Mouse (Mus musculus): ENCODE data around the gene Il24. TPM values are rescaled to one million over a fixed set of nuclear protein-coding genes. Genes with fewer than 3 reads are reported as not detected.
A peak's percentile ranks its signal among the peaks of the same experiment; 100 is the strongest.

Gene Il24
- polyA plus RNA-seq (2015; fragmentation: Nextera tagmentation; extraction: Ambion mirVana) = not detected in 2 replicates

DNA sequence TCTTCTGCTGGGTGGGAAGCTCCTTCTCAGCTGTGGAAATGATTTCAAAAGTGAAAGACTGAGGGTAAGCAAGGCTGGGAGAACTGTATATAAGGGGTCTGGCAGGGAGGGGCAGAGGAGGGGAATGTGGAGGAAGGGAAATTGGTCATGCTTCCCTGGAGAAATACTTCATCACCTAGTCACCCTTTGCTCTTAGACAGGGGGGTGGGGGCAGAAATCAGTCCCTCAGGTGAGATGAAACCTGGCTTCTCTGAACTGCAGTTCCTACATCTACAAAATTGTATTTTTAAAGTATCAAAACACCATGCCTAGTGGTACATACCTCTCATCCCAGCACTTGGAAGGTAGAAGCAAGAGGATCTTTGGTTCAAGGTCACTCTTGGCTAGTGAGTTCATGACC, at the start of gene Il24:
Il24 (minus strand) TSS at position 101 of the 400 bp plus-strand sequence.
- no peaks in the 10 kb centered on the region for H3K27me3 ChIP-seq (replicated peaks)
- H3K9me3 ChIP-seq = no peaks in the 10 kb centered on the region
- no peaks in the 10 kb centered on the region for H3K4me1 ChIP-seq
- H3K4me2 ChIP-seq = no peak within 1 kb of the TSS
- no peak for ATAC-seq (replicated peaks)
- H3K27ac ChIP-seq = no peak within 1 kb of the TSS
- no peak within 1 kb of the TSS for H3K9ac ChIP-seq
- H3K4me3 ChIP-seq = no peak within 1 kb of the TSS
- no peaks in the 10 kb centered on the region for H3K36me3 ChIP-seq (replicated peaks)

DNA sequence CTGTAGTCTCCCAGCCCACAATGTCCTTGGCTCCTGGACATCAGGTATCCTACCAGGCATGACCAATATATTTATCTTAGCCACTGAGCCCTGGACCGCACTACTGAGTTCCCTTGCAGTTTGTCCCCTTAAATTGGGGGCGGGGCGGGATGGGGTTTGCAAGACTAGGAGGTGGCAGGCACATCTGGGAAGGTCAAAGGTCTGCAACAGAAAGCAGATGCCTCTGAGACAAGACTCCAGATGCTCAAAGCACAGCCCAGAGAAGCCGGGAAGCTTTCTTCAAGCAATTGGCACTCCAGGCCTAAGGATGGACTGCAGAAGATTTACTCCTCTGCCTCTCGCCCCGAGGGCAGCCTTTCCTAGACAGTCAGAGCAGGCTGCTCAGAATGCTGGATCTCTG, 49.1 kb upstream of the Il24 start:
- Histone ChIP-seq H3K9ac (no peak overlapping the region), H3K27me3 (replicated peaks) (no peaks in the 10 kb centered on the region), H3K4me1 (no peaks in the 10 kb centered on the region), H3K27ac (no peak overlapping the region), H3K4me3 (no peak overlapping the region), H3K9me3 (no peaks in the 10 kb centered on the region), H3K36me3 (replicated peaks) (no peaks in the 10 kb centered on the region), H3K4me2 (no peak overlapping the region)
- no peak for ATAC-seq (replicated peaks)
- WGBS = 58% methylated on average over 6 of the region's 6 CpGs

DNA sequence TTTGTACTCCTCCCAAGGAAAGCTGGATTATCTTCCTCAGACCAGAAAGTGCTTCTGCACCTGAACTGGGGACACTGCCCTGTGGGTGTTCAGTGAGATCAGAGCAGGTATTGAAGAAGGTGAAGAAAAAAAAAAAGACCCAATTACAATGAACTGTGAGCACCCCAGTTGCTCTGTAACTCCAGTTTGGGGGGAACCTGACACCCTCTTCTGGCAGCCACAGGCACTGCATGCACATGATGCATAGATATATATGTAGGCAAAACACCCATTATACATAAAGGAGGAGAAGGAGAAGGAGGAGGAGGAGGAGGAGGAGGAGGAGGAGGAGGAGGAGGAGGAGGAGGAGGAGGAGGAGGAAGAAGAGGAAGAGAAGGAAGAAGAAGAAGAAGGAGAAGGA, 39.2 kb upstream of the Il24 start:
- ATAC-seq (replicated peaks) = no peak
- no peak overlapping the region for H3K9ac ChIP-seq
- no peaks in the 10 kb centered on the region for H3K36me3 ChIP-seq (replicated peaks)
- no peak overlapping the region for H3K4me3 ChIP-seq
- no peaks in the 10 kb centered on the region for H3K4me1 ChIP-seq
- H3K27ac ChIP-seq = no peak overlapping the region
- no peaks in the 10 kb centered on the region for H3K27me3 ChIP-seq (replicated peaks)
- no peaks in the 10 kb centered on the region for H3K9me3 ChIP-seq
- H3K4me2 ChIP-seq = no peak overlapping the region

DNA sequence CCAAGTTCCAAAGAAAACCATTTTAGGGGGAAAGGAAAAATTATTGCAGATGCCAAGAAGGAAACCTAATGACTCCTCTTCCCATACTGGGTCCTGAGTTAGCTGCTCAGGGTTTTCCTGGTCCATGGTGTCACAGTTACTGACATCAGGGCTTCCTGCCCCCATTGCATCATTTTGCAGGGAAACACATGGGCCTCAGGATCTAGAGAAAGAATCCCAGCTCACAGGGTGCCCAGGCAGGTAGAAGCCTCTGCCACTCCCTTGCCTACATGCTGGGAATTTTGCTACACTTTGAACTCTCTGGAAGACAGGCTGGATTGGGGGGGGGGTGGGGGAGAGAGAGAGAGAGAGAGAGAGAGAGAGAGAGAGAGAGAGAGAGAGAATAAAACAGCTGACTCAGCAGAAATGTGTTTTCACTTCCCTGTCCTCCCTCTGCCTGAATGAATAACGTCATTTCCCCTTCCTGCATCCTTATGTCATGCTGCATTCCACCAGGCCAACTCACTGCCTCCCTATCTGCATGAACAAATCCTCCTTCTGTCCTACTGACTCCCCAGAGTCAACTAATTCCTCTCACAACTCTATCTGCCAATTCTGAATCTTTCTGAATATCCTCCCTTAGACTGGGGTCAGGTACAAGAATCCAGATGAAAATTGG, 31.2 kb upstream of the Il24 start:
- no peak for ATAC-seq (replicated peaks)
- no peak overlapping the region for H3K4me2 ChIP-seq
- 39% methylated on average over 1 of the region's 1 CpGs for WGBS
- no peaks in the 10 kb centered on the region for H3K27me3 ChIP-seq (replicated peaks)
- H3K4me1 ChIP-seq = no peaks in the 10 kb centered on the region
- H3K9ac ChIP-seq = no peak overlapping the region
- H3K9me3 ChIP-seq = no peaks in the 10 kb centered on the region
- no peaks in the 10 kb centered on the region for H3K36me3 ChIP-seq (replicated peaks)
- no peak overlapping the region for H3K4me3 ChIP-seq
- H3K27ac ChIP-seq = no peak overlapping the region

DNA sequence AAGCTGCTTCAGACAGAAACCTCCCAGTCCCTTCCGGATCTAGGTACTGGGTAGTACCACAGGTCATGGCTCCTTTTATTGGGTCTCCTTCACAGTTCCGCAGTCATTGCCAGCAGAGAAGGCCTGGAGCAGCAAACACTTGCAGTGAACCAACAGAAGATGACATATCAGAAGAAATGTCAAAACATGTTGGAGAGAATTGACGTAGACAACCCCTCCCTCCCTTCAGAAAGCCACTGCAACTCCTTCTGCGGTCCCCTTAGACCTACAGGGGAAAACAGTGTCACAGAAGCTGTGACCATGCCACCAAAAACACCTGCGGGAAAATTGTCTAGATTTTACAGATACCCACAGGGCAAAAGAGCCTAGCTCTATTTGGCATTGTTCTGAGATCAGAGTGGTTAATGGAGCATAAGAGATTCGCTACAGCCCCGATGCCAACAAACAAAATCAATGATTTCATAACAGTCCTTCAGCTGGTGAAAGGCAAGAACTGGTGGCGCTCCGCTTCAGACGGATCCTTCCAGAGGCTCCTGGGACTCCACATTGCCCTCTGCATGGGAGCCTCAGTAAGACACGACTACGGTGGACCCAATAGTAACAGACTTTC, 24.3 kb upstream of the Il24 start, which contains the start of gene Il20:
Il20 (minus strand) TSS at position 51 of the 610 bp plus-strand sequence.
- no peaks in the 10 kb centered on the region for H3K4me1 ChIP-seq
- H3K4me2 ChIP-seq = no peak within 1 kb of the TSS
- H3K27me3 ChIP-seq (replicated peaks) = no peaks in the 10 kb centered on the region
- H3K9ac ChIP-seq = no peak within 1 kb of the TSS
- 78% methylated on average over 12 of the region's 12 CpGs for WGBS
- no peak for ATAC-seq (replicated peaks)
- H3K36me3 ChIP-seq (replicated peaks) = no peaks in the 10 kb centered on the region
- no peak within 1 kb of the TSS for H3K4me3 ChIP-seq
- no peaks in the 10 kb centered on the region for H3K9me3 ChIP-seq
- H3K27ac ChIP-seq = no peak within 1 kb of the TSS

DNA sequence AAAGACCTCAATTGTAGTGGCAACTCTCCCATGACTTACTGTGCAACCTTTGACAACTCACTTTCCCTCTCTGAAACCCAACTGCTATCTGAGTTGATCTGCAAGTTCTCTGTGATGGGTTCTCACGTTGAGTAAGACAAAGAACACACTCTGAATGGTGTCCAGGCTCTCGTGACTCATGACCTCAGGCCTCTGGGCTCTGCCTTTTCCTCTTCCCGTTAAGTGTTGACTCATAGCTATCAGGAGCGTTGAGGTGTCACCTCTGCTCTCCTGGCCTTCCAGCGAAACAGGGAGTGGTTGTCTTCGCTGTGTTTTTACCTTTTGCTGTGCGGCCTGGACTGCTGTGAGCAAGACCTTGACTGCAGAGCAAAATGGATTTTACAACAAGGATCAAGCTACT, 15.3 kb upstream of the Il24 start:
- 84% methylated on average over 7 of the region's 7 CpGs for WGBS
- no peaks in the 10 kb centered on the region for H3K4me1 ChIP-seq
- no peaks in the 10 kb centered on the region for H3K36me3 ChIP-seq (replicated peaks)
- no peak overlapping the region for H3K9ac ChIP-seq
- H3K4me2 ChIP-seq = no peak overlapping the region
- H3K9me3 ChIP-seq = no peaks in the 10 kb centered on the region
- no peak overlapping the region for H3K27ac ChIP-seq
- H3K4me3 ChIP-seq = no peak overlapping the region
- H3K27me3 ChIP-seq (replicated peaks) = no peaks in the 10 kb centered on the region
- ATAC-seq (replicated peaks) = no peak

DNA sequence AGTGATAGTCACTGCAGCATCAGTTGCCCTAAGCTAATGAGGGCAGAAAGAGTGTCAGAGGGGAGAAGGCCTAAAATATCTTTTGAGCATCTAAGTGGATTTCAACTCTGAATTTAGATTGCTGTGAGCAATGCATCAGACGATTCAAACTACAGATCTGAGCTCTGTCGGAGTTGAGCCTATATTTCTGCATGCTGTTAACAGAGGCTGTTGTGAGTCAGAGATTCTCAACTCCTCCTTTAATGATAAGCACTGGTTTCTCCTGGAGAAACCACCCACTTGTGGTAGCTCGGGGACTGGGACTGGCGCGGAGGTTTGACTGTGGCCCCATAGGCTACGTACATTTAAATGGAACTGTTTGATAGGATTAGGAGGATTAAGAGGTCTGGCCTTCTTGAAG, 7.2 kb upstream of the Il24 start:
- H3K9me3 ChIP-seq = no peaks in the 10 kb centered on the region
- no peaks in the 10 kb centered on the region for H3K4me1 ChIP-seq
- no peak overlapping the region for H3K4me2 ChIP-seq
- no peak for ATAC-seq (replicated peaks)
- no peak overlapping the region for H3K9ac ChIP-seq
- H3K27ac ChIP-seq = no peak overlapping the region
- WGBS = 24% methylated on average over 6 of the region's 6 CpGs
- no peaks in the 10 kb centered on the region for H3K27me3 ChIP-seq (replicated peaks)
- no peak overlapping the region for H3K4me3 ChIP-seq
- H3K36me3 ChIP-seq (replicated peaks) = no peaks in the 10 kb centered on the region

DNA sequence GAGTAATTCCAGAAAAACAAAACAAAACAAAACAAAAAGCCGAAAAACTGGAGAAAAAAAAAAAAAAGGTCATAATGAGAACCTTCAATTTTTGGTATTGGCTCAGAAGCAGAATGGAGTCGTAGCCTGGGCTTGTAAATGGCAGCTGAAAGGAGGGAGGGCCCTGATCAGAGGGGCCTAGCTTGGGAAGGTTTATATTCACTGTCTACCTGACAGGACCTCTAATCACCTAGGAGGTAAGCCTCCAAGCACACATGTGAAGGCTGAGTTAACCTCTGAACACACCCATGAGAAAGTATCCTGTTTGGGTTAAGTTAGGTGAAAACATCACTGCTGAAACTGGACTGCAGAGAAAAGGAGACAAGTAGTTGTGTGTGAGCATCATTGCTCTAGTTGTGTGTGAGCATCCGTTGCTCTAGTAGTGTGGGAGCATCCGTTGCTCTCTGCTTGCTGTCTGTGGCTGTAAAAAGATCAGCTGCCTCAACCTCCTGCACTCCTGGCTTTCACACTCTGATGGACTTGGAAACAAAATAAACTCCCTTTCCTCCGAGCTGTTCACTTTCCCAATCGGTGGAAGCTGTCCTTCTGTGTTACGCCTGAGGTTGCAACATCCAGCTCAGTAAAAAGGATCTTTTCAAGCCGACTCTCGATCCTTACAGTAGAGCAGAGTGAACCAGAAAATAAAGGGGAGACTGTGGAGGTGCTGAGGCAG, 6.2 kb upstream of the Il24 start:
- WGBS = 69% methylated on average over 9 of the region's 9 CpGs

DNA sequence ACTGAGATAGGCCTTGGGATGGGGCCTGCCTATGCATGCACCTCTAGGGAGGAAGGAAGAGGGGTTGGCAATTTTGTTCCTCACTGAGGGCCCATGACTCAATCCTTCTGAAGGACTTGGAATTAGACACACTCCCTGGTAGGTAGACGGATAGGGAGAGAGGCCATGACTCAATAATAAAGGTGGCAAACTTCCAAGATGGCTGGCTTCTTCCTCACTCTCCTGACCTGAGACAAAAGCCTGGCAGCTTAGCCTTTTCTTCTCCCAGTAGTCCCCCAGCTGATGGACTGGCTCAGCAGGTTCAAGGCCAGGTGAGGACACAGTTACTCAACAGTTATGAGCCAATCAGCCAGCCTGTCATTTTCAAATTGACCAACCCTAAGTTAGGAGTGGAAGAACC, 5.2 kb upstream of the Il24 start:
- ATAC-seq (replicated peaks) = no peak
- Histone ChIP-seq H3K36me3 (replicated peaks) (no peaks in the 10 kb centered on the region), H3K4me1 (no peaks in the 10 kb centered on the region), H3K4me2 (no peak overlapping the region), H3K27ac (no peak overlapping the region), H3K9ac (no peak overlapping the region), H3K4me3 (no peak overlapping the region), H3K9me3 (no peaks in the 10 kb centered on the region), H3K27me3 (replicated peaks) (no peaks in the 10 kb centered on the region)
- 61% methylated on average over 1 of the region's 1 CpGs for WGBS

More for the DNA sequence above, 6.2 kb upstream of the Il24 start:
- Histone ChIP-seq H3K9ac (no peak overlapping the region), H3K4me3 (no peak overlapping the region), H3K27me3 (replicated peaks) (no peaks in the 10 kb centered on the region), H3K27ac (no peak overlapping the region), H3K4me1 (no peaks in the 10 kb centered on the region), H3K4me2 (no peak overlapping the region), H3K9me3 (no peaks in the 10 kb centered on the region), H3K36me3 (replicated peaks) (no peaks in the 10 kb centered on the region)
- no peak for ATAC-seq (replicated peaks)

DNA sequence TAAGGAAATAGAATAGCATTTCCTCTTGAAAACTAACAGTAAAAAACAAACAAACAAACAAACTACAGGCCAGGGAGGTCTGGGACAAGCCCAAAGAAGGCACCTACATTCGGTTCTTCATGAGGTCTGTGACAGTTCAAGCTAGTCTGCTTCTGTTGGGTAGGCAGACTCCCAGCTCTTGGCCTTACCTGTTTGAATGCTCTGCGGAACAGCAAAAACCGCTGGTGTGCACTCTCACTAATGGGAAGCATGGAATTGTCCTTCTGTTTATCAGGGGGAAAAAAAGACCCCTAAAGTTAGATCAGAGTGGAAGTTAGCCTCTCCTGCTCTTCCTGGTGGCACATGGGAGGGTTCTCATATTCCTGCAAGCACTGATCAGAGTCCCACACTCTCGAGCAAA, 4.1 kb downstream of the Il24 start:
- Histone ChIP-seq H3K4me1 (no peaks in the 10 kb centered on the region), H3K4me2 (no peak overlapping the region), H3K9me3 (no peaks in the 10 kb centered on the region), H3K4me3 (no peak overlapping the region), H3K27me3 (replicated peaks) (peaks cover 10% of the 10 kb centered on the region; the same call in 1 of the 2 replicates), H3K36me3 (replicated peaks) (no peaks in the 10 kb centered on the region), H3K27ac (no peak overlapping the region), H3K9ac (no peak overlapping the region)
- 88% methylated on average over 4 of the region's 4 CpGs for WGBS
- no peak for ATAC-seq (replicated peaks)

DNA sequence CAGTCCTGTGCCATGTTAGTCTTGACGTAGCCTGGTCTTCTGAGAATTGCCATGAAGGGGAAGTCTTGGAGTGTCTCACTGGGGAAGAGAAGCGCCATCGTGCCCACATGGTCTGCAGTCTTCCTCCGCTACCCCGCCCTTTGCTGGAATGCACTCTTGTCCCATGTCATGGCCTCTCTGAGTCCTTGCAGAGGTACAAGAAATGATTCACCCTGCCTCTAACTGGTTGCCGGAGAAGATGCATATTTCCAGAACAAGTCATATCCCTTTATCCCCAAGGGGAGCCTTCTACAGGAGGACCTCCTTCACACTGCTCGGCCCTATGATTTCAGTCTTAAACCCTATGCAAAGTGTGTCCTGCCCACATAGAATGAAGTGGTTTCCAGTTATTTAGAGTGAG, 7.3 kb downstream of the Il24 start:
- H3K4me3 ChIP-seq = no peak overlapping the region
- H3K27ac ChIP-seq = no peak overlapping the region
- 0 out of 2 replicates have a peak, but pooled peaks cover 3% of the 10 kb centered on the region for H3K4me1 ChIP-seq
- H3K4me2 ChIP-seq = no peak overlapping the region
- H3K9me3 ChIP-seq = no peaks in the 10 kb centered on the region
- H3K9ac ChIP-seq = no peak overlapping the region
- WGBS = 91% methylated on average over 7 of the region's 7 CpGs
- ATAC-seq (replicated peaks) = no peak
- H3K27me3 ChIP-seq (replicated peaks) = peaks cover 15% of the 10 kb centered on the region
- no peaks in the 10 kb centered on the region for H3K36me3 ChIP-seq (replicated peaks)

DNA sequence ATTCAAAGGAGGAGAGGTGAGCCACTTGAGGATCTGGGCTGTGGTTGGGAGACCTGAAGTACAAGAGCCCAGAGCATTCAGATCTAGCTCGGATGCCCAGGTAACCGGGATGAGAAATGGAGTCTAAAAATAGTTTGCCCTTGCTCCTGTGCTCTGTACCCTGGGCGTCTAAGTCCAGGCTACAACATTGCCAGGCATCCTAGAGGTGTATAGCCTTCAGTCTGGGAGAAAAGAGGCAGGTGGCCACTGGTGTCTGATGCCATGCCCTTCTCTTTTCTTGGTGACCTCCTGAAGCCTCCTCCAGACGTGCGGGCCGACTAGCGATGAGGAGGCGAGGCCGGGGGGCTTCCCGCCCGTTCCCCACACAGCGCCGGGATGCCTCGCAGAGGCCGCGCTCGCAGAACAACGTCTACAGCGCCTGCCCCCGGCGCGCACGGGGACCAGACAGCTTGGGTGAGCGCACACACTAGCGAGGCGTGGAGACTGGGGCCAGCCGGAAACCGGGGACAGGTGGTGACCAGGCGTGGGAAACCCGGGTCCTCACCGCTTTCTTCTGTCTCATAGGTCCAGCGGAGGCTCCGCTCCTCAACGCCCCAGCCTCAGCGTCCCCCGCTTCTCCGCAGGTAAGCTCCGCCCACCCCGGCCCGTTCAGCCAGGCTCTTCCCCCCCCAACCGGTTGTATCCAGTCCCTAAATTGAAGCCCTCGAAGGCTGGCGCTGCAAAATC, 9.2 kb downstream of the Il24 start:
- Histone ChIP-seq H3K4me1 (0 out of 2 replicates have a peak, but pooled peaks cover 3% of the 10 kb centered on the region), H3K36me3 (replicated peaks) (no peaks in the 10 kb centered on the region), H3K27ac (no peak overlapping the region), H3K4me3 (peak overlapping the region; percentile 48), H3K9me3 (no peaks in the 10 kb centered on the region), H3K27me3 (replicated peaks) (peaks cover 15% of the 10 kb centered on the region), H3K4me2 (peak overlapping the region; percentile 84), H3K9ac (peak overlapping the region; percentile 50)
- WGBS = 3% methylated on average over 43 of the region's 43 CpGs
- peak; percentile 86 for ATAC-seq (replicated peaks)

Data from midbrain, embryonic 15.5 days (tissue).